Mouse (Mus musculus) kidney, postnatal 0 days (tissue): ENCODE data around the gene Asb6. TPM values are rescaled to one million over a fixed set of nuclear protein-coding genes. Genes with fewer than 3 reads are reported as not detected.

Source experiments
- ATAC-seq: fragments of 200-750 bp; cut with Nextera tagmentation; replicated peaks from 2 replicates; pipeline ENCODE4 v1.8.0; 2017; ENCODE audit warnings: low read depth, moderate number of reproducible peaks, moderate TSS enrichment, moderate library complexity; ENCODE audit not compliant: low FRiP score
- DNase-seq: peaks from one replicate; pipeline ENCODE4 v3.0.0-alpha.2; 2016; ENCODE audit warnings: low spot score
- H3K27ac ChIP-seq: fragments of 300-500 bp; sonication (generic); 2 replicates; pipeline ENCODE4 v1.5.1; 2014; ENCODE audit warnings: mild to moderate bottlenecking
- H3K27me3 ChIP-seq: fragments of 300-500 bp; sonication (generic); 2 replicates; pipeline ENCODE4 v1.6.1; 2014; ENCODE audit warnings: low read length, mixed read lengths; ENCODE audit not compliant: insufficient read depth
- H3K36me3 ChIP-seq: fragments of 300-500 bp; sonication (generic); 2 replicates; pipeline ENCODE4 v1.6.1; 2014; ENCODE audit warnings: low read length, mixed read lengths; ENCODE audit not compliant: insufficient read depth
- H3K4me1 ChIP-seq: fragments of 300-500 bp; sonication (generic); replicated peaks from 2 replicates; pipeline ENCODE4 v1.6.1; 2014; ENCODE audit warnings: antibody characterized with exemption, low read length, mixed read lengths; ENCODE audit not compliant: insufficient read depth
- H3K4me2 ChIP-seq: fragments of 300-500 bp; sonication (generic); 2 replicates; pipeline ENCODE4 v1.6.1; 2014; ENCODE audit warnings: mild to moderate bottlenecking, low read length, moderate library complexity, mixed read lengths
- H3K4me3 ChIP-seq: fragments of 300-500 bp; sonication (generic); replicated peaks from 2 replicates; pipeline ENCODE4 v1.5.1; 2014; ENCODE audit warnings: low read depth, low read length
- H3K9ac ChIP-seq: fragments of 300-500 bp; sonication (generic); 2 replicates; pipeline ENCODE4 v1.6.1; 2014; ENCODE audit warnings: low read depth, low read length
- H3K9me3 ChIP-seq: fragments of 300-500 bp; sonication (generic); replicated peaks from 2 replicates; pipeline ENCODE4 v1.6.1; 2016; ENCODE audit warnings: low read length, inconsistent platforms, mixed read lengths
- CTCF ChIP-seq: IDR thresholded peaks from 2 replicates; pipeline ENCODE4 v1.5.1; 2016; ENCODE audit warnings: antibody characterized with exemption, low read depth, mild to moderate bottlenecking, moderate library complexity
- WGBS: fragments of 180-500 bp; shearing (Covaris S2); extraction: QIAGEN DNeasy Blood & Tissue Kit; methylation state at CpG from one replicate; pipeline ENCODE4 v1.1.7; 2014; 5-methylcytosine and 5-hydroxymethylcytosine counted together
- polyA plus RNA-seq: library from polyadenylated mRNA; unstranded; fragments of >200 nt; fragmentation: Nextera tagmentation; extraction: Ambion mirVana; gene quantifications from 2 replicates; pipeline ENCODE4 v1.2.1, GENCODE M21; 2015

The Asb6 gene
- polyA plus RNA-seq, result 26.1 and 26.9 TPM in 2 replicates

DNA sequence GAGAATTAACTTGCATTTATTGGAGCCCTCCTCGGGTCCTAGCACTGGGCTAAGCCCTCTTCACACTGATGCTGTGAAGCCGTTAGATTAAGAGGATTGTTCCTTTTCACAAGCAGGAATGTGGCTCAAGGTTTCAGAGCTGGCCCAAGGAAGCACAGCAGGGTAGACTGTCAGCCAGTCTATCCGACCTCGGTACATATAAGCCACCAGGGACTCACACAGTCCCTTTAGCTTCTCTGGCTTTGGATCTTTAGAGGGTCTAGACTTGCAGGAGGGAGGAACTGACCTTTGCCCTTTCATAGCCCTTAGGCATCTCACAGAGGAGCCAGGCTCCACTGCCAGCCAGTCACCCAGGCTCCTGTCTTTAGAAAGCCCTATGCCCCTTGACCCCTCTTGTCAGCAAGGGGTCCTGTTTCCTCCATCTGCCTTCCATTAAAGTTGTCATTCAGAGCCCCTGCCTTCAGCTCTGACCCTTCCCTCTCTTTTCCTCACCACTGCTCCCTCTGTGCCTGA, at the start of gene Asb6:
Gene Asb6 (minus strand): TSS at position 51 of the 513 bp plus-strand sequence.
- DNase-seq (no peak), ATAC-seq (no peak)
- H3K9ac ChIP-seq, result no peak within 1 kb of the TSS
- H3K9me3 ChIP-seq, result no peaks in the 10 kb centered on the region
- peaks cover 8% of the 10 kb centered on the region; the same call in 1 of the 2 replicates for H3K36me3 ChIP-seq
- peaks cover 9% of the 10 kb centered on the region for H3K4me1 ChIP-seq
- no peak within 1 kb of the TSS for H3K4me3 ChIP-seq
- no peaks in the 10 kb centered on the region for H3K27me3 ChIP-seq
- H3K4me2 ChIP-seq, result no peak within 1 kb of the TSS
- TF ChIP-seq CTCF, result no peak
- H3K27ac ChIP-seq, result no peak within 1 kb of the TSS
- WGBS, result 24% methylated on average over 4 of the region's 4 CpGs

DNA sequence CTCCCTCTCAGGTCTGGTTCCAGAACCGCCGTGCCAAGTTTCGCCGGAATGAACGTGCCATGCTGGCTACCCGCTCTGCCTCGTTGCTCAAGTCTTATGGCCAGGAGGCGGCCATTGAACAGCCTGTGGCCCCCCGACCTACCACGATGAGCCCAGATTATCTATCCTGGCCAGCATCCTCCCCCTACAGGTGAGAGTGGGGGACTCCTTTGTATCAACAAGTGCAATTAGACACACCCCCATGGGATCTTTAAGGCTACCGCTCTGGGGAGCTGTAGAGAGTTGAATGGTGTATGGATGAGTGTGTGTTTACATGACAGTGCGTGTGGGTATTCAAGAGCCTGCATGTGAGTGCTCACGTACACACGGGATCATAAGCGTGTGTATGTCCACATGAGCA, 49.3 kb upstream of the Asb6 start:
- no peaks in the 10 kb centered on the region for H3K36me3 ChIP-seq
- TF ChIP-seq CTCF, result no peak

DNA sequence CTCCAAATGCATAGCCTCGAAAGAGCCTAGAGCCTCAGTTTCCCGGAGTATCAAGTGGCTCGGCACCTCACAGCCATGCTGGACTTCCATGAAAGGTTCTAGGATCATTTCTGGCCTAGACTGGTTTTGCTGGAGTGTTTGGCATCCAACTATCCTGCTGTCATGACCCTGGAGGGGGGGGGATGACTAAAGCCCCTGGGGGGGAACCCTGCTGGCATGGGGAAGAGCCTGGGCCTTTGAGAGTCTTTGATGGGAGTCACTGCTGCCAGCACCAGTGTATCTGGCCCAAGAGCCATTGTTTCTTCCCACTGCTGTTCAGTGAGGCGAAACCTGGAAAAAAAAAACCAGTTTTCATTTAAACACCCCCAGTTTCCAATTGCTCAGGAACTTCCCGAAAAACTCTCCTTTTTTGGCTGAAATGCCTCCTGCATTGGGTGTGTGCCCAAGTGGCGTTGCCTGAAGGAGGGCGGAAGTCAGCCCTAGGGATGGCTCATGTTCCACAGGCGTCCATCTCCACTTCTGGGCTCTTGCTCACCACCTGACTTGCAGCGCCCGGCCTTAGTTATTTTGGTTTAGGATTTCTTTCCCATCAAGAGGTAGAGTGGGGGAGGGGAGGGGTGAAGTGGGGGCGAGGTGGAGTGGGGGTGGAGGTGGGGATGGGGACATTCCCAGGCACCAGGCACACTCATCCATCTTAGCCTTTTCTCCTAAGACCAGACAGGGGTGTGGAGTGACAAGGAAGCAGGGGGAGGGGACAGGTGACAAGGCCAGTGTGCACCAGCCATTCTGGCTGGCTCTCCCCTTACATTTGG, 45.7 kb upstream of the Asb6 start:
- TF ChIP-seq CTCF, result no peak
- Histone ChIP-seq H3K36me3 (no peaks in the 10 kb centered on the region), H3K27me3 (no peaks in the 10 kb centered on the region), H3K9ac (no peak overlapping the region), H3K4me3 (no peak overlapping the region), H3K27ac (no peak overlapping the region), H3K4me1 (peaks cover 2% of the 10 kb centered on the region; the same call in 1 of the 2 replicates), H3K4me2 (no peak overlapping the region), H3K9me3 (no peaks in the 10 kb centered on the region)
- 53% methylated on average over 11 of the region's 11 CpGs for WGBS
- DNase-seq (no peak), ATAC-seq (no peak)

More for the DNA sequence above, 49.3 kb upstream of the Asb6 start:
- no peak for ATAC-seq
- no peak overlapping the region for H3K4me2 ChIP-seq
- no peak overlapping the region for H3K4me3 ChIP-seq
- H3K9ac ChIP-seq, result no peak overlapping the region
- no peak overlapping the region for H3K27ac ChIP-seq
- no peaks in the 10 kb centered on the region for H3K27me3 ChIP-seq
- H3K4me1 ChIP-seq, result peaks cover 2% of the 10 kb centered on the region; the same call in 1 of the 2 replicates
- H3K9me3 ChIP-seq, result no peaks in the 10 kb centered on the region
- 93% methylated on average over 15 of the region's 15 CpGs for WGBS
- DNase-seq, result no peak

DNA sequence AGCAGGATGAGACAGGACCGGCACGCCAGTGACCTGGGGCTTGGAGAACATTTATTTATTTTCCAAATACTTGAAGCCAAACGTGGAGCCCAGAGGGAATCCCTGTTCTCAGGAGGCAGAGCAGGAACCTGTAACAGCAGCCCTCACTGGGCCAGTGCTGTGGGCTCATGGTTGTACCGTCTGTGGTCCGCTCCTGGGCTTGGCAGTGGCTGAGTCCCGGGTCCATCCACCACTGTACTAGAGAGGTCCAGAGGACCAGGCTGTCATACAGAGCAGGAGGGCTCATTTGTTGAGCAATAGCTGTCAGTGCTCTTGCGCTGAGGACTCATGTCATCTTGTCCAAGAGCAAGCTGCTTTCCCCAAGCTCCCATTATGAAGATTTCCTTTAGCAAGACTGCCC, 45.0 kb upstream of the Asb6 start:
- Histone ChIP-seq H3K27me3 (no peaks in the 10 kb centered on the region), H3K9me3 (no peaks in the 10 kb centered on the region), H3K4me1 (peaks cover 2% of the 10 kb centered on the region; the same call in 1 of the 2 replicates), H3K4me3 (no peak overlapping the region), H3K36me3 (no peaks in the 10 kb centered on the region), H3K9ac (no peak overlapping the region), H3K27ac (no peak overlapping the region), H3K4me2 (no peak overlapping the region)
- WGBS, result 71% methylated on average over 7 of the region's 7 CpGs
- ATAC-seq (no peak), DNase-seq (no peak)
- no peak for TF ChIP-seq CTCF

DNA sequence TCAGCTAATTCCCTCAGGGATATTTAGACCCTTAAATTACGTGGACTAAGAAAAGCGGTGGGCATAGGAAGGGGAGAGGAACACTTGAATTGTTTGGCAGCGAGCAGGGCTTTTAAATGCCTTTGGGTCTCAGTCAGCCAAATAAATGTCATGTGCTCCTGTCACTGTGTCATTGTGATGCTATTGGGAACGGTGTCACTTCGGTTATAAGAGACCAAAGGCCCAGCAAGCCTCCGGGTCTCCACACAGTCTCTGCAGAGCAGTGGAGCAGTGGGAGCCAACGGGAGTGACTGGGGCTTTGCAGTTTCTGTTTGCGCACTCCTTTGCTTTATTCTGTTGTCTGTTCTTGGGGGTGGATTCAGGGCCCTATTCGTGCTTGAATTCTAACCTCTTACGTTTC, 44.3 kb upstream of the Asb6 start:
- ATAC-seq (no peak), DNase-seq (no peak)
- H3K27ac ChIP-seq, result no peak overlapping the region
- H3K9ac ChIP-seq, result no peak overlapping the region
- no peak overlapping the region for H3K4me2 ChIP-seq
- H3K4me3 ChIP-seq, result no peak overlapping the region
- WGBS, result 61% methylated on average over 10 of the region's 10 CpGs
- H3K9me3 ChIP-seq, result no peaks in the 10 kb centered on the region
- H3K36me3 ChIP-seq, result no peaks in the 10 kb centered on the region
- no peaks in the 10 kb centered on the region for H3K27me3 ChIP-seq
- no peak for TF ChIP-seq CTCF
- H3K4me1 ChIP-seq, result peaks cover 2% of the 10 kb centered on the region; the same call in 1 of the 2 replicates

DNA sequence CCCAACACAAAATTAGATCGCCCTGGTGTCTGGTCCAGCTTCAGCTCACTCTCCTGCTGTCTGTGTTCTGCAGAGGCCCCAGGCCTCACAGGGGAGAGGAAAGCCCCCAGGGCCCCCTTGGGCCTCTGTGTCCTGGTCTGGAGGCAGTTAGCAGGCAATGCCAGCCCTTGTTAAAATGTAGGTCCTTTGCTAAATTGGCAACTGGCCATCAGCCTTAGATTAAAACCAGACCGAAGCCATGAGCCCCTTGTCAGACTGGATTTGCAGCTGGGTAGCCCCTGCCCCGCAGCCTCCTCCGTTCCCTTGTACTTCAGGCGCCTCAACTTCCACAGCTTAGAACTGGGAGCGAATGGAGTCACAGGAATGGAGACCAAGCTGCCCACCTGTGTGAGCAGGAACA, 42.5 kb upstream of the Asb6 start:
- Histone ChIP-seq H3K4me3 (no peak overlapping the region), H3K27ac (no peak overlapping the region), H3K4me1 (peaks cover 2% of the 10 kb centered on the region; the same call in 1 of the 2 replicates), H3K9me3 (no peaks in the 10 kb centered on the region), H3K4me2 (no peak overlapping the region), H3K9ac (no peak overlapping the region), H3K27me3 (no peaks in the 10 kb centered on the region), H3K36me3 (no peaks in the 10 kb centered on the region)
- WGBS, result 85% methylated on average over 6 of the region's 6 CpGs
- ATAC-seq (no peak), DNase-seq (no peak)
- TF ChIP-seq CTCF, result no peak
